11 mouse cellular contexts compared by ENCODE assay signal in genomic region chr6:39204444-39204843, GRCm38 (mm10). TPM values are rescaled to one million over a fixed set of nuclear protein-coding genes. Genes with fewer than 3 reads are reported as not detected.
DNase-seq lines count a peak whose midpoint lies in the region; ATAC-seq and TF ChIP-seq lines count a peak whose summit lies in the region.
"Had no signal": no experiment of that assay in that cellular context is flagged by ENCODE, and none has a peak within 500 bp of the region (broad histone marks: within the 10 kb centered on the region; RNA-seq: fewer than 3 reads in every experiment).

No protein-coding gene starts in this region.

- no peaks in the 10 kb centered on the region for H3K36me3 ChIP-seq in heart, embryonic 14.5 days (ENCODE audit: control insufficient read depth, insufficient read depth, low read length)
- no peaks in the 10 kb centered on the region for H3K36me3 ChIP-seq in neural tube, embryonic 11.5 days (ENCODE audit: control insufficient read depth, insufficient read depth, low read length)
- H3K36me3 ChIP-seq in liver, embryonic 14.5 days (replicated peaks; ENCODE audit: control insufficient read depth, insufficient read depth, low read depth) = no peaks in the 10 kb centered on the region

- intact Hi-C loops in heart, postnatal 14 days (cut with DNase I) = no loop called here

- H3K4me3 ChIP-seq in heart, embryonic 14.5 days (ENCODE audit: control insufficient read depth in 1 of 2, insufficient read depth in 1 of 2, low read depth in 1 of 2, low read length in 2 of 2) = peak overlapping the region in 1 of 2 experiments; percentile 90; a peak in 2 of 4 replicates
- H3K4me3 ChIP-seq in neural tube, embryonic 11.5 days (ENCODE audit: low read depth, low read length) = no peak overlapping the region
- peak overlapping the region; percentile 98 to 99; a peak in 3 of 4 replicates for H3K4me3 ChIP-seq in liver, embryonic 14.5 days (ENCODE audit: insufficient read depth in 1 of 2, low read depth in 2 of 2, low read length in 2 of 2)

- H3K4me2 ChIP-seq in heart, embryonic 14.5 days (ENCODE audit: low read length) = peak overlapping the region; percentile 84
- peak overlapping the region; percentile 74 for H3K4me2 ChIP-seq in neural tube, embryonic 11.5 days (ENCODE audit: low read depth)
- H3K4me2 ChIP-seq in liver, embryonic 14.5 days (ENCODE audit: low read depth) = peak overlapping the region; percentile 70

- ATAC-seq in heart, embryonic 14.5 days (ENCODE audit: insufficient number of reproducible peaks, insufficient read depth, low FRiP score, low read depth) = no peak
- no peak for ATAC-seq in neural tube, embryonic 11.5 days (ENCODE audit: insufficient read depth, low FRiP score, low TSS enrichment)
- ATAC-seq in liver, embryonic 14.5 days (ENCODE audit: insufficient read depth) = no peak

- peak overlapping the region; percentile 94; the same call in 1 of the 2 replicates for H3K9ac ChIP-seq in heart, embryonic 14.5 days (ENCODE audit: low read length)
- no peak overlapping the region for H3K9ac ChIP-seq in neural tube, embryonic 11.5 days (ENCODE audit: low read length)
- peak overlapping the region; percentile 97 for H3K9ac ChIP-seq in liver, embryonic 14.5 days (replicated peaks)

- TF ChIP-seq CTCF in liver, embryonic 14.5 days (IDR thresholded peaks at IDR 0.05; ENCODE audit: low read depth) = no peak

- DNase-seq in heart, postnatal 14 days = no peak
- DNase-seq in neural tube, embryonic 11.5 days (ENCODE audit: low spot score) = no peak
- no peak for DNase-seq in neural tube, embryonic 10.5 days (ENCODE audit: extremely low spot score, low spot score)
- DNase-seq in liver, embryonic 14.5 days (ENCODE audit: low read depth in 3 of 3, low spot score in 3 of 3) = no peak
- no peak for DNase-seq in right cerebral cortex, postnatal 4 days
- DNase-seq in adrenal gland, adult 2 months = no peak
- DNase-seq in spleen, postnatal 36 days (ENCODE audit: low spot score in 2 of 2) = no peak
- DNase-seq: adrenal gland, postnatal 25 days; gastrocnemius, postnatal 10 days; kidney, postnatal 36 days had no signal

- 49% methylated on average over 4 of the region's 4 CpGs for WGBS in heart, embryonic 14.5 days
- WGBS in neural tube, embryonic 11.5 days = 68% methylated on average over 4 of the region's 4 CpGs
- whole genome bisulfite sequencing in liver, embryonic 14.5 days (ENCODE audit: insufficient replicate concordance) = 37% methylated on average over 4 of the region's 4 CpGs

- H3K27me3 ChIP-seq in heart, embryonic 14.5 days (ENCODE audit: control insufficient read depth, insufficient read depth, low read length) = no peaks in the 10 kb centered on the region
- no peaks in the 10 kb centered on the region for H3K27me3 ChIP-seq in neural tube, embryonic 11.5 days (ENCODE audit: control insufficient read depth, insufficient read depth, low read length)
- no peaks in the 10 kb centered on the region for H3K27me3 ChIP-seq in liver, embryonic 14.5 days (ENCODE audit: control insufficient read depth, insufficient read depth, low read length)

- H3K27ac ChIP-seq in heart, embryonic 14.5 days (replicated peaks in 1 of 2; ENCODE audit: control insufficient read depth in 1 of 2, insufficient read depth in 1 of 2, low read depth in 2 of 2, low read length in 2 of 2) = no peak overlapping the region
- H3K27ac ChIP-seq in neural tube, embryonic 11.5 days (ENCODE audit: low read depth, low read length) = no peak overlapping the region
- H3K27ac ChIP-seq in liver, embryonic 14.5 days = peak overlapping the region; percentile 96

- peaks cover 0 to 5% of the 10 kb centered on the region in 2 experiments; a peak in 1 of 4 replicates for H3K4me1 ChIP-seq in heart, embryonic 14.5 days (ENCODE audit: control insufficient read depth in 2 of 2, insufficient read depth in 2 of 2, low read length in 2 of 2)
- peaks cover 4% of the 10 kb centered on the region; the same call in 1 of the 2 replicates for H3K4me1 ChIP-seq in neural tube, embryonic 11.5 days (ENCODE audit: control insufficient read depth, insufficient read depth, low read length)
- H3K4me1 ChIP-seq in liver, embryonic 14.5 days (replicated peaks; ENCODE audit: control insufficient read depth in 2 of 2, insufficient read depth in 2 of 2, low read length in 1 of 2) = peaks cover 22 to 28% of the 10 kb centered on the region in 2 experiments

- no peaks in the 10 kb centered on the region for H3K9me3 ChIP-seq in heart, embryonic 14.5 days (ENCODE audit: control insufficient read depth, low read length)
- H3K9me3 ChIP-seq in neural tube, embryonic 11.5 days (ENCODE audit: control insufficient read depth, low read length) = no peaks in the 10 kb centered on the region
- H3K9me3 ChIP-seq in liver, embryonic 14.5 days (ENCODE audit: control insufficient read depth, low read length) = no peaks in the 10 kb centered on the region

- no peak for TF ChIP-seq EP300 in liver, embryonic 14.5 days (IDR thresholded peaks at IDR 0.05; ENCODE audit: low read depth)

RNA-seq across cellular contexts. Expression of gene Kdm7a, which starts 2.1 kb away (rescaled TPM):
- 6.5 and 7.1 TPM in 2 replicates for polyA plus RNA-seq in heart, embryonic 14.5 days (2014; fragmentation: Nextera tagmentation; extraction: Ambion mirVana)
- total RNA-seq in heart, postnatal 14 days (2021) = 10 to 100 TPM; 20.2 to 21.9 TPM
- polyA plus RNA-seq in neural tube, embryonic 11.5 days (2014; fragmentation: Nextera tagmentation; extraction: Ambion mirVana) = 18.5 and 19.7 TPM in 2 replicates
- 4.5 and 6.7 TPM in 2 replicates for polyA plus RNA-seq in liver, embryonic 14.5 days (2012; rRNA removed)
- polyA plus RNA-seq in liver, embryonic 14.5 days (2014; fragmentation: Nextera tagmentation; extraction: Ambion mirVana) = 9.1 and 11.1 TPM in 2 replicates
- 10 to 100 TPM; 12.2 to 16.2 TPM for total RNA-seq in adrenal gland, adult 2 months (2021)
- polyA plus RNA-seq in adrenal gland, adult 2 months (2012; rRNA removed) = 0.78 and 0.99 TPM in 2 replicates
